Mouse (Mus musculus) G1E (cell line): ENCODE results near the gene Tfeb. TPM values are rescaled to one million over a fixed set of nuclear protein-coding genes. Genes with fewer than 3 reads are reported as not detected.
A peak's percentile ranks its signal among the peaks of the same experiment; 100 is the strongest.

ENCODE experiments used
- ATAC-seq: 2 replicates; pipeline ENCODE4 v1.8.0; 2016; ENCODE audit warnings: mild to moderate bottlenecking; ENCODE audit not compliant: insufficient number of reproducible peaks, poor library complexity, low FRiP score, severe bottlenecking; ENCODE audit errors: extremely low read depth
- DNase-seq: peaks from one replicate; pipeline ENCODE4 v3.0.0; 2012; ENCODE audit warnings: low spot score
- H3K27me3 ChIP-seq: 2 replicates; pipeline ENCODE4 v1.6.1; 2012; ENCODE audit warnings: mild to moderate bottlenecking, low read length, inconsistent platforms; ENCODE audit not compliant: insufficient read depth
- H3K36me3 ChIP-seq: replicated peaks from 2 replicates; pipeline ENCODE3; 2012; ENCODE audit warnings: mild to moderate bottlenecking, inconsistent platforms
- H3K4me1 ChIP-seq: 2 replicates; pipeline ENCODE4 v1.6.1; 2012; ENCODE audit warnings: low read depth, low read length, inconsistent platforms, mixed read lengths; ENCODE audit not compliant: insufficient read depth
- H3K4me3 ChIP-seq: 2 replicates; pipeline ENCODE4 v1.5.1; 2012; ENCODE audit warnings: low read depth, mild to moderate bottlenecking, inconsistent platforms, low read length, moderate library complexity, mixed read lengths
- H3K9me3 ChIP-seq: replicated peaks from 2 replicates; pipeline ENCODE4 v1.6.1; 2012; ENCODE audit warnings: inconsistent platforms
- CTCF ChIP-seq: IDR thresholded peaks from 2 replicates; pipeline ENCODE4 v1.5.1; 2012; ENCODE audit warnings: low read depth, low read length, inconsistent platforms, mixed read lengths
- GATA1 ChIP-seq: IDR thresholded peaks from 2 replicates; pipeline ENCODE4 v1.6.1; 2012; ENCODE audit warnings: borderline replicate concordance, low read length, inconsistent platforms, mixed read lengths
- GATA2 ChIP-seq: IDR thresholded peaks from 2 replicates; pipeline ENCODE4 v1.6.1; 2012; ENCODE audit warnings: low read depth, low read length, inconsistent platforms, borderline replicate concordance
- POLR2AphosphoS5 ChIP-seq: IDR thresholded peaks from 2 replicates; pipeline ENCODE4 v1.6.1; 2012; ENCODE audit warnings: low read depth, low read length, inconsistent platforms; ENCODE audit not compliant: insufficient replicate concordance
- TAL1 ChIP-seq: conservative IDR thresholded peaks from 2 replicates; pipeline ENCODE4 v1.6.1; 2012; ENCODE audit warnings: low read depth, low read length, inconsistent platforms, mixed read lengths
- polyA plus RNA-seq: library from polyadenylated mRNA; stranded (reverse); fragments of >175 nt; gene quantifications from 2 replicates; pipeline ENCODE4 v1.2.3, GENCODE M21; 2012
- total RNA-seq, 2 experiments: library from RNA; stranded (forward) in 1 of 2; stranded (reverse) in 1 of 2; fragments of 200-1000 nt in 1 of 2; fragments of >200 nt in 1 of 2; fragmentation: Nextera tagmentation in 1 of 2; gene quantifications; 2 replicates each; pipeline ENCODE4 v1.2.3; 2014 to 2017

Tfeb gene
- total and polyA plus RNA-seq, 3 experiments: 10.7 to 57.0 (median 11.9) TPM

- no peak for TF ChIP-seq GATA1
- TF ChIP-seq TAL1: no peak
- no peak for TF ChIP-seq POLR2AphosphoS5
- no peak for TF ChIP-seq GATA2
- TF ChIP-seq CTCF: no peak
- DNase-seq: no peak
- H3K27me3 ChIP-seq: no peaks in the 10 kb centered on the region
- H3K4me1 ChIP-seq: peaks cover 15% of the 10 kb centered on the region
- no peaks in the 10 kb centered on the region for H3K9me3 ChIP-seq
- H3K36me3 ChIP-seq: peaks cover 24% of the 10 kb centered on the region
- ATAC-seq: no peak
- no peak overlapping the region for H3K4me3 ChIP-seq
Measured at GRCm38 (mm10) chr17:47782486-47782885, 45.7 kb downstream of the Tfeb start.

GRCm38 (mm10) chr17:47783445-47784223 lies 46.8 kb downstream of the Tfeb start:
- no peak for TF ChIP-seq CTCF
- TF ChIP-seq POLR2AphosphoS5: no peak
- TF ChIP-seq GATA1: no peak
- TF ChIP-seq GATA2: no peak
- TF ChIP-seq TAL1: no peak
- Histone ChIP-seq H3K27me3 (no peaks in the 10 kb centered on the region), H3K9me3 (no peaks in the 10 kb centered on the region), H3K4me3 (no peak overlapping the region), H3K36me3 (peaks cover 36% of the 10 kb centered on the region), H3K4me1 (peaks cover 15% of the 10 kb centered on the region)
- ATAC-seq: no peak
- no peak for DNase-seq

- ATAC-seq (no peak), DNase-seq (no peak)
- Histone ChIP-seq H3K27me3 (no peaks in the 10 kb centered on the region), H3K9me3 (no peaks in the 10 kb centered on the region), H3K4me3 (no peak overlapping the region), H3K36me3 (peaks cover 43% of the 10 kb centered on the region), H3K4me1 (peaks cover 15% of the 10 kb centered on the region)
- no peak for TF ChIP-seq GATA2
- no peak for TF ChIP-seq POLR2AphosphoS5
- no peak for TF ChIP-seq CTCF
- no peak for TF ChIP-seq GATA1
- no peak for TF ChIP-seq TAL1
Measured at GRCm38 (mm10) chr17:47784411-47784810, 47.6 kb downstream of the Tfeb start.

GRCm38 (mm10) chr17:47787632-47788031 lies 50.8 kb downstream of the Tfeb start:
- no peaks in the 10 kb centered on the region for H3K9me3 ChIP-seq
- no peaks in the 10 kb centered on the region for H3K27me3 ChIP-seq
- peaks cover 72% of the 10 kb centered on the region for H3K36me3 ChIP-seq
- DNase-seq: no peak
- H3K4me1 ChIP-seq: peaks cover 10% of the 10 kb centered on the region
- H3K4me3 ChIP-seq: no peak overlapping the region
- ATAC-seq: no peak
- TF ChIP-seq GATA1 (no peak), TAL1 (no peak), GATA2 (no peak)

- no peaks in the 10 kb centered on the region for H3K27me3 ChIP-seq
- peaks cover 11% of the 10 kb centered on the region for H3K4me1 ChIP-seq
- DNase-seq (no peak), ATAC-seq (no peak)
- no peak for TF ChIP-seq POLR2AphosphoS5
- TF ChIP-seq GATA2: no peak
- no peak for TF ChIP-seq GATA1
- TF ChIP-seq CTCF: no peak
- TF ChIP-seq TAL1: no peak
- no peaks in the 10 kb centered on the region for H3K9me3 ChIP-seq
- H3K36me3 ChIP-seq: peaks cover 73% of the 10 kb centered on the region
- no peak overlapping the region for H3K4me3 ChIP-seq
Measured at GRCm38 (mm10) chr17:47788306-47788705, 51.5 kb downstream of the Tfeb start.

- no peak for TF ChIP-seq TAL1
- TF ChIP-seq CTCF: no peak
- no peak for TF ChIP-seq POLR2AphosphoS5
- no peak for TF ChIP-seq GATA1
- TF ChIP-seq GATA2: no peak
- peaks cover 73% of the 10 kb centered on the region for H3K36me3 ChIP-seq
- H3K27me3 ChIP-seq: no peaks in the 10 kb centered on the region
- no peak overlapping the region for H3K4me3 ChIP-seq
- DNase-seq: no peak
- no peaks in the 10 kb centered on the region for H3K9me3 ChIP-seq
- H3K4me1 ChIP-seq: peaks cover 15% of the 10 kb centered on the region
- ATAC-seq: no peak
Measured at GRCm38 (mm10) chr17:47788996-47789395, 52.2 kb downstream of the Tfeb start.

GRCm38 (mm10) chr17:47792098-47792863 lies 55.5 kb downstream of the Tfeb start:
- DNase-seq (peak; percentile 30), ATAC-seq (no peak)

More at GRCm38 (mm10) chr17:47792098-47792863, 55.5 kb downstream of the Tfeb start:
- Histone ChIP-seq H3K9me3 (no peaks in the 10 kb centered on the region), H3K36me3 (peaks cover 54% of the 10 kb centered on the region), H3K4me1 (peaks cover 13% of the 10 kb centered on the region), H3K27me3 (no peaks in the 10 kb centered on the region), H3K4me3 (no peak overlapping the region)
- TF ChIP-seq CTCF (peak; percentile 77), GATA1 (no peak)
